Mouse (Mus musculus) ovary, postnatal 36 days (tissue): ENCODE results near the gene Evi5.

Experiments used
- DNase-seq: peaks from one replicate; pipeline ENCODE4 v3.0.0; 2022; ENCODE audit warnings: low spot score, mixed read lengths

Gene Evi5

GRCm38 (mm10) chr5:107802621-107803020, 72.3 kb downstream of the Evi5 start:
- no peak for DNase-seq

- no peak for DNase-seq
These were observed 73.7 kb downstream of the Evi5 start for GRCm38 (mm10) chr5:107801234-107801633.

- DNase-seq = no peak
These were observed 76.6 kb downstream of the Evi5 start for GRCm38 (mm10) chr5:107798290-107798689.

- DNase-seq = no peak
These were observed 81.0 kb downstream of the Evi5 start for GRCm38 (mm10) chr5:107793927-107794326.

- no peak for DNase-seq
These were observed 81.6 kb downstream of the Evi5 start for GRCm38 (mm10) chr5:107793258-107793657.

- no peak for DNase-seq
These were observed 82.4 kb downstream of the Evi5 start for GRCm38 (mm10) chr5:107792516-107792915.

- no peak for DNase-seq
These were observed 82.9 kb downstream of the Evi5 start for GRCm38 (mm10) chr5:107791966-107792365.

GRCm38 (mm10) chr5:107789492-107789891, 85.4 kb downstream of the Evi5 start:
- DNase-seq = no peak

GRCm38 (mm10) chr5:107787682-107788443, 87.0 kb downstream of the Evi5 start:
- DNase-seq = no peak

GRCm38 (mm10) chr5:107782360-107782759, 92.5 kb downstream of the Evi5 start:
- DNase-seq = no peak

GRCm38 (mm10) chr5:107778763-107779162, 96.1 kb downstream of the Evi5 start:
- no peak for DNase-seq

- no peak for DNase-seq
These were observed 97.4 kb downstream of the Evi5 start for GRCm38 (mm10) chr5:107777545-107777830.

- no peak for DNase-seq
These were observed 97.9 kb downstream of the Evi5 start for GRCm38 (mm10) chr5:107776777-107777544.

GRCm38 (mm10) chr5:107775875-107776274, 99.0 kb downstream of the Evi5 start:
- no peak for DNase-seq

GRCm38 (mm10) chr5:107772049-107772448, 102.9 kb downstream of the Evi5 start:
- no peak for DNase-seq

GRCm38 (mm10) chr5:107768224-107768623, 106.7 kb downstream of the Evi5 start:
- no peak for DNase-seq

- DNase-seq = no peak
These were observed 109.0 kb downstream of the Evi5 start for GRCm38 (mm10) chr5:107765946-107766345.

- DNase-seq = no peak
These were observed 110.4 kb downstream of the Evi5 start for GRCm38 (mm10) chr5:107764486-107764885.

- DNase-seq = no peak
These were observed 111.2 kb downstream of the Evi5 start for GRCm38 (mm10) chr5:107763674-107764073.

GRCm38 (mm10) chr5:107759121-107759520, 115.8 kb downstream of the Evi5 start:
- no peak for DNase-seq

- no peak for DNase-seq
These were observed 118.8 kb downstream of the Evi5 start for GRCm38 (mm10) chr5:107756072-107756471.

GRCm38 (mm10) chr5:107754740-107755139, 120.2 kb downstream of the Evi5 start:
- no peak for DNase-seq

- DNase-seq = no peak
These were observed 121.3 kb downstream of the Evi5 start for GRCm38 (mm10) chr5:107753656-107754055.
